Mouse (Mus musculus): ENCODE data around the gene Cacna1c. TPM values are rescaled to one million over a fixed set of nuclear protein-coding genes. Genes with fewer than 3 reads are reported as not detected.

The Cacna1c gene
- polyA plus RNA-seq, 1 experiment from 2014 or later = 3.2 TPM

DNA sequence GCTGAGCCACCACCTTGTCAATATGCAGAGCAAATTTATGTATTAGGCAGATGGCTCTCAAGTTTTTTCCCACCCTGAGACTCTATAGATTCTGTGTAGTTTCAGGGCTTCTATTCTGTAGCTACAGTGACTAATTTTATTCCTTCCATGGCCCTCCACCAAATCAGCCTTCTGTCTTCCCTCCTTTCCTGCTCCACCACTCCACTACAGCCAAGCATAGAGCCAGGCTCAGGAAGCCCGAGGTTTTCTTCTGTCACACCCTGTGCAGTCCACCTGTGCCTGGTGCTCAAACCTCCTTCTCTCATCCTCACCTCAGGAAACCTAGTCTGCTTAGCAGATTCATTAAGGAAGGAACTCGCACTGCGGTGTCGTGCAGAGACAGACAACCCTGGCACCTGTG, 51.1 kb downstream of the Cacna1c start:
- Histone ChIP-seq H3K4me3 (ENCODE audit: low read depth, low read length) (no peak overlapping the region), H3K4me2 (ENCODE audit: low read length) (no peak overlapping the region), H3K9me3 (replicated peaks; ENCODE audit: control insufficient read depth, low read length) (no peaks in the 10 kb centered on the region), H3K27ac (ENCODE audit: low read depth, low read length) (no peak overlapping the region), H3K4me1 (ENCODE audit: control insufficient read depth, insufficient read depth, low read length) (no peaks in the 10 kb centered on the region), H3K27me3 (replicated peaks; ENCODE audit: control insufficient read depth, insufficient read depth, low read length) (no peaks in the 10 kb centered on the region), H3K9ac (ENCODE audit: low read length) (no peak overlapping the region), H3K36me3 (ENCODE audit: control insufficient read depth, insufficient read depth, low read length) (no peaks in the 10 kb centered on the region)
- DNase-seq (ENCODE audit: low spot score) (peak; percentile 12), ATAC-seq (no peak)
- 74% methylated on average over 4 of the region's 4 CpGs for WGBS

DNA sequence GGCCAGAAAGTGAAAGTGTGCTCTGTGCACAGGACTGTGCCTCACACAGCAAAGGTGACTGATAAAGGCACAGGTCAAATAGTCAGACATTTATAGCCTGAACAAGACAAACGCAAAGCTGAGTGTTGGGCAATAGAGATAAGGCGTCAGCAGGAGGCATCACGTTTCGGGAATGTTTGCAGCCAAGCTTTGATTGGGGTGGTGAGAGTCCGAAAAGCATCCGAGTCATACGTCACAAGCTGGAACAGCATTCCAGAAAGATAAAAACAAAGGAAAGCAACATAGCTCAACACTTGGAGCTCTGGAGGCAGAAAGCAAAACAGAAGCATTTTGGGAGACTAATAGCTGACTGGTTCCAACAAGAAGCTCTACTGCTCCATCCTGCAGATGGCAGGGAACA, 56.7 kb downstream of the Cacna1c start:
- H3K27me3 ChIP-seq (replicated peaks; ENCODE audit: control insufficient read depth, insufficient read depth, low read length) = no peaks in the 10 kb centered on the region

DNA sequence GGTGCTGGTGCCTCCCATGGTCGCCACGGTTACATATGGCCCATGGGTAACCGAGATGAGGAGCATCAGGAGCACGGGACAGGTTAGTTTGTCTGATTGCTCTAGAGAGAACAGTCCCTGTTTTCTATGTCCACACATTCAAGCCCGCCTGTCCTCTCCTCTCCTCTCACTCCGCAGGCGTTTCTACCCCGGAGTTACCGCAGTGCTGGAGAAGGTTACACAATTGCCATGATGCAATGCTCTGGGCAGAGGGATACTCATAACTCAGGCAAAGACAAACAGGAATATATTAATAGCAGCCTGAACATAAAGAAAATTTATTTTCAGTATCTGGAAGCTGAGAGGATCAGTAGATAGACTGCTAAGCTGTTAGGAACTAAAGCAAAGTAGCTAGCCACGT, 58.5 kb downstream of the Cacna1c start:
- 92% methylated on average over 10 of the region's 10 CpGs for WGBS
- DNase-seq (ENCODE audit: low spot score) = no peak
- ATAC-seq = no peak

More for the DNA sequence above, 56.7 kb downstream of the Cacna1c start:
- no peaks in the 10 kb centered on the region for H3K4me1 ChIP-seq (ENCODE audit: control insufficient read depth, insufficient read depth, low read length)
- no peak overlapping the region for H3K27ac ChIP-seq (ENCODE audit: low read depth, low read length)
- no peaks in the 10 kb centered on the region for H3K9me3 ChIP-seq (replicated peaks; ENCODE audit: control insufficient read depth, low read length)
- 87% methylated on average over 7 of the region's 7 CpGs for WGBS
- H3K4me2 ChIP-seq (ENCODE audit: low read length) = no peak overlapping the region
- DNase-seq (ENCODE audit: low spot score) (no peak), ATAC-seq (no peak)
- H3K9ac ChIP-seq (ENCODE audit: low read length) = no peak overlapping the region
- H3K36me3 ChIP-seq (ENCODE audit: control insufficient read depth, insufficient read depth, low read length) = no peaks in the 10 kb centered on the region
- no peak overlapping the region for H3K4me3 ChIP-seq (ENCODE audit: low read depth, low read length)

DNA sequence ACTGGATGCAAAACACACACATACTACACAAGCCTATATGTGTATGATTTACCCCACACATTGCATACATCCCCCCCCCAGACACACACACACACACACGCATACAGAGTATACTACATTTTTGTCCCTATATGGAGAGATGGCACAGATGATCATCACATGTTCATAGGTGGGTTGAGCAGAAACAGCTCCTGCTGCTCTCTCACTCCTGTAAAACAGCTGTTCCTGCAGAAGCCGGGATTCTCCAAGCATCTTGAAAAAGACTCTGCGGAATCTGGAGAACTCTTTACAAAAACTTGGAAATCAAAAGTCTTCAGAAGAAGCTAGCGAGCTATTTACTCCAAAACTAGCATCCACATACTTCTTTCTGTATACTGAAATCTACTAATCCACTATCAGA, 63.4 kb downstream of the Cacna1c start:
- ATAC-seq (no peak), DNase-seq (ENCODE audit: low spot score) (no peak)
- Histone ChIP-seq H3K4me1 (ENCODE audit: control insufficient read depth, insufficient read depth, low read length) (no peaks in the 10 kb centered on the region), H3K36me3 (ENCODE audit: control insufficient read depth, insufficient read depth, low read length) (no peaks in the 10 kb centered on the region), H3K4me3 (ENCODE audit: low read depth, low read length) (no peak overlapping the region), H3K9me3 (replicated peaks; ENCODE audit: control insufficient read depth, low read length) (no peaks in the 10 kb centered on the region), H3K27me3 (replicated peaks; ENCODE audit: control insufficient read depth, insufficient read depth, low read length) (no peaks in the 10 kb centered on the region), H3K9ac (ENCODE audit: low read length) (no peak overlapping the region), H3K4me2 (ENCODE audit: low read length) (no peak overlapping the region), H3K27ac (ENCODE audit: low read depth, low read length) (no peak overlapping the region)
- WGBS = 94% methylated on average over 4 of the region's 4 CpGs

More for the DNA sequence above, 58.5 kb downstream of the Cacna1c start:
- Histone ChIP-seq H3K4me1 (ENCODE audit: control insufficient read depth, insufficient read depth, low read length) (no peaks in the 10 kb centered on the region), H3K9ac (ENCODE audit: low read length) (no peak overlapping the region), H3K27ac (ENCODE audit: low read depth, low read length) (no peak overlapping the region), H3K4me3 (ENCODE audit: low read depth, low read length) (no peak overlapping the region), H3K36me3 (ENCODE audit: control insufficient read depth, insufficient read depth, low read length) (no peaks in the 10 kb centered on the region), H3K9me3 (replicated peaks; ENCODE audit: control insufficient read depth, low read length) (no peaks in the 10 kb centered on the region), H3K4me2 (ENCODE audit: low read length) (no peak overlapping the region), H3K27me3 (replicated peaks; ENCODE audit: control insufficient read depth, insufficient read depth, low read length) (no peaks in the 10 kb centered on the region)

DNA sequence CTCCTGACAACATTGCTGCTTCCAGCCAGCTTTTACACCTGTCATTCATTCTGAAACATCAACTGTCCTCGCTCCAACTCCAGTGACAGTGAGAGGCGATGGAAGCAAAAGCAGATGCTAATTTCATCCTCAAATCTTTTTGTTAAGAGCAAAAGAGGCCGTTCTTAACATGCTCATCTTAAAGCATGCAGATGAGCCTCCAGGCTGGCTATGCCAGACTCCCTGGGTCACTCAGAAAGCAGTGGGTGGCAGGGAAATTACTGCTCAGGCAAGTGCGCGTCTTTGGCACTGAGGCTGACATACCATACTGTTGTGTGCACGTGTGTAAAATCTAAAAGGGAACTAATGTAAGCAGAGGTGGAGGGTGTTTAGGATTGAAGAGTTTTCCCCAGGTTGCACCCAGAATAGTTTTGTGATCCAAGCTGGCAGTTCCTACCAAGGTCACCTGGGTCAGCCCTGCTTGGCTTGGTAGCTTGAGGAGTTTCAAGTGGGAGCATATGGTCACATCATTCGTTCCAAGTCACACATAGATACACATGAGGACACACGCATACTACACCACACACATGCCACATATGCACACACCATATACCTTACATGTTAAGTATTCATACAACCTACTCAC, 64.0 kb downstream of the Cacna1c start:
- no peak for DNase-seq (ENCODE audit: low spot score)
- Histone ChIP-seq H3K9me3 (replicated peaks; ENCODE audit: control insufficient read depth, low read length) (no peaks in the 10 kb centered on the region), H3K9ac (ENCODE audit: low read length) (peak overlapping the region; percentile 17; the same call in 1 of the 2 replicates), H3K27ac (ENCODE audit: low read depth, low read length) (no peak overlapping the region), H3K36me3 (ENCODE audit: control insufficient read depth, insufficient read depth, low read length) (no peaks in the 10 kb centered on the region), H3K4me3 (ENCODE audit: low read depth, low read length) (no peak overlapping the region), H3K4me2 (ENCODE audit: low read length) (no peak overlapping the region), H3K27me3 (replicated peaks; ENCODE audit: control insufficient read depth, insufficient read depth, low read length) (no peaks in the 10 kb centered on the region), H3K4me1 (ENCODE audit: control insufficient read depth, insufficient read depth, low read length) (no peaks in the 10 kb centered on the region)
- 69% methylated on average over 8 of the region's 8 CpGs for WGBS
- no peak for ATAC-seq

DNA sequence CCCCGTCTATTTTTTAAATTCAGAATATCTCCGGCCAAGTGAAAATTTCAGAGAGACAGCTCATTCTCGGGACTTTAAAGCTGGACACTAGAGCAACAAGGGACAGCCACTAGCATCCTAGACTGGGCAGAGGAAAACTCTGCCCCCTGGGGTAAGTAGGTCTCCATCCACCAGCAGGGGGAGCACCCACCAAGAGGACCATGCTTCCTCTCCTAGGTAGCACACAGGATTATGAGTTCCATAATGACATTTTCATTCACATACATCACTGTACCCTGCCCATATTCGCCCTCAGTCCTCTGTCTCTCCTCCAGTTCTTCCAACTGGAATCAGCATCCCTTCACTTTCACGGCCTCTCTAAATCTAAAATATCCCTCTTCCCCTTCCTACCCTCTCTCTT, 66.6 kb downstream of the Cacna1c start:
- WGBS = 84% methylated on average over 5 of the region's 5 CpGs
- H3K27ac ChIP-seq (ENCODE audit: low read depth, low read length) = no peak overlapping the region
- no peak for DNase-seq (ENCODE audit: low spot score)

DNA sequence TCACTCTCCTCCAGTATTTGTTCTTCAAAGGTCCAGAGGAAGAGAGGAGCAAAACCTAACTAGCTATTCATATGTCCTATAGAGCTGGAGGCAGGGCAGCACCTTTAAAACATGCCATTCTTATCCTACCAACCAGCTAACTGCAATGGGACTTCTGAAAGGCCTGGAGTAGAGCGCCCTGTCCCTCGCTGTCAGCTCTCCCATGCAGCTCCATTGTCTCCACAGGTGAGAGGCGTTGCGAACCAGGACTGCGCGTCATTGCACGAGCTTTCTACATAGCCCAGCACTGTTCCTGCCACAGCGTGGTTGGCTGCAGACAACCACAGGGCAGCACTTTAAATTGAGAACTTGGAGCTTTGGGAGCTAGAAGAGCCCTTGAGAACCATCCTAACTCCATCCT, 67.7 kb downstream of the Cacna1c start:
- WGBS = 85% methylated on average over 8 of the region's 8 CpGs
- H3K9ac ChIP-seq (ENCODE audit: low read length) = no peak overlapping the region
- DNase-seq (ENCODE audit: low spot score) (no peak), ATAC-seq (no peak)
- H3K4me2 ChIP-seq (ENCODE audit: low read length) = no peak overlapping the region
- no peak overlapping the region for H3K4me3 ChIP-seq (ENCODE audit: low read depth, low read length)
- H3K27me3 ChIP-seq (replicated peaks; ENCODE audit: control insufficient read depth, insufficient read depth, low read length) = no peaks in the 10 kb centered on the region
- no peaks in the 10 kb centered on the region for H3K4me1 ChIP-seq (ENCODE audit: control insufficient read depth, insufficient read depth, low read length)
- H3K9me3 ChIP-seq (replicated peaks; ENCODE audit: control insufficient read depth, low read length) = no peaks in the 10 kb centered on the region; the same call in 1 of the 2 replicates
- H3K27ac ChIP-seq (ENCODE audit: low read depth, low read length) = no peak overlapping the region
- no peaks in the 10 kb centered on the region for H3K36me3 ChIP-seq (ENCODE audit: control insufficient read depth, insufficient read depth, low read length)

More for the DNA sequence above, 66.6 kb downstream of the Cacna1c start:
- Histone ChIP-seq H3K36me3 (ENCODE audit: control insufficient read depth, insufficient read depth, low read length) (no peaks in the 10 kb centered on the region), H3K4me1 (ENCODE audit: control insufficient read depth, insufficient read depth, low read length) (no peaks in the 10 kb centered on the region), H3K9me3 (replicated peaks; ENCODE audit: control insufficient read depth, low read length) (no peaks in the 10 kb centered on the region; the same call in 1 of the 2 replicates), H3K4me3 (ENCODE audit: low read depth, low read length) (no peak overlapping the region), H3K9ac (ENCODE audit: low read length) (no peak overlapping the region), H3K27me3 (replicated peaks; ENCODE audit: control insufficient read depth, insufficient read depth, low read length) (no peaks in the 10 kb centered on the region), H3K4me2 (ENCODE audit: low read length) (no peak overlapping the region)
- no peak for ATAC-seq

DNA sequence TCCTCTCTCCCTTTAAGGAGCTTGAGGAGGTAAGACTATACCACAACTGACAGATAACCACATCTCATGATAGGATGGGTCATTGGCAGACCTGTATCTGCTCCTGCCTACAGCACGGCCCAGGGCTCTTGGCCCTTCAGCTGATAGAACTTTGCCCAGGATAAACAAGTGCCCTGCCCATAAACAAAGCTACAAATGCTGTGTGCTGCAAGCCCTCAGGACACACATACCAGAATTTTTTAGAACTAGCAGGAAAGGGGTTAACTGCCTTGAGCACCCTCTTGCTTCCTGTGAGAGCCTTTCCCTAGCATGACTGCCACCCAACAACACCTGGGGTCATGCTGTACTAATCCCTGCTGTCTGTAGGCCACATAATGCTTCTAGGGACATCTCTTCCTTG, 68.1 kb downstream of the Cacna1c start:
- 92% methylated on average over 1 of the region's 1 CpGs for WGBS
- Histone ChIP-seq H3K4me2 (ENCODE audit: low read length) (no peak overlapping the region), H3K36me3 (ENCODE audit: control insufficient read depth, insufficient read depth, low read length) (no peaks in the 10 kb centered on the region), H3K4me1 (ENCODE audit: control insufficient read depth, insufficient read depth, low read length) (no peaks in the 10 kb centered on the region), H3K27me3 (replicated peaks; ENCODE audit: control insufficient read depth, insufficient read depth, low read length) (no peaks in the 10 kb centered on the region), H3K9ac (ENCODE audit: low read length) (no peak overlapping the region), H3K27ac (ENCODE audit: low read depth, low read length) (no peak overlapping the region), H3K9me3 (replicated peaks; ENCODE audit: control insufficient read depth, low read length) (no peaks in the 10 kb centered on the region; the same call in 1 of the 2 replicates), H3K4me3 (ENCODE audit: low read depth, low read length) (no peak overlapping the region)
- DNase-seq (ENCODE audit: low spot score) (no peak), ATAC-seq (no peak)

DNA sequence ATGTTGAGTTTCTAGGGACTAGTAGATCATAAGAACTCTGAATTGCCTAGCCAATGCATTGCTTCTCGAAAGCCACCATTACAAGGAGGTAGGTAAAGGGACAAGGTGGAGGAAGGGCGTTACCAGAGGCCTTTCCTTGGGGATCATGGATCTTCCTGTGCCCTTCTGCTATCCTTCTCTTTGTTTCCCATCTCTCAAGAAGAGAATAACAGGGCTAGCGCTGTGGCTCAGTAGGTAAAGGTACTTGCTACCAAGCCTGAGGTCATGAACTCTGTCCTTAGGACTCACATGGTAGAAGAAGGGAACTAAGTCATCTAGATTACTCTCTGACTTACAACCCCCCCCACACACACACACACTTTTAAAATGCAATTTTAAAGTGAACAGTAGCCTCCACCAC, 69.2 kb downstream of the Cacna1c start:
- H3K27ac ChIP-seq (ENCODE audit: low read depth, low read length) = no peak overlapping the region
- ATAC-seq = no peak
- 87% methylated on average over 3 of the region's 3 CpGs for WGBS
- H3K4me1 ChIP-seq (ENCODE audit: control insufficient read depth, insufficient read depth, low read length) = no peaks in the 10 kb centered on the region
- H3K4me2 ChIP-seq (ENCODE audit: low read length) = no peak overlapping the region
- no peak overlapping the region for H3K9ac ChIP-seq (ENCODE audit: low read length)
- H3K36me3 ChIP-seq (ENCODE audit: control insufficient read depth, insufficient read depth, low read length) = no peaks in the 10 kb centered on the region
- no peaks in the 10 kb centered on the region for H3K27me3 ChIP-seq (replicated peaks; ENCODE audit: control insufficient read depth, insufficient read depth, low read length)
- no peak for DNase-seq (ENCODE audit: low spot score)
- H3K9me3 ChIP-seq (replicated peaks; ENCODE audit: control insufficient read depth, low read length) = no peaks in the 10 kb centered on the region; the same call in 1 of the 2 replicates
- no peak overlapping the region for H3K4me3 ChIP-seq (ENCODE audit: low read depth, low read length)

All from forebrain, embryonic 14.5 days (tissue).